Mouse (Mus musculus): ENCODE results near the gene Ppp1r15b.

GRCm38 (mm10) chr1:133084708-133085416 lies 46.1 kb upstream of the Ppp1r15b start:
- TF ChIP-seq ZNF384 (IDR thresholded peaks at IDR 0.05; ENCODE audit: low read depth, low read length) (no peak), HCFC1 (IDR thresholded peaks at IDR 0.05; ENCODE audit: borderline replicate concordance, insufficient read depth, low read length) (no peak)
